Mouse (Mus musculus): Measurements from ENCODE around the gene Soga1. TPM values are rescaled to one million over a fixed set of nuclear protein-coding genes. Genes with fewer than 3 reads are reported as not detected.

Soga1 gene
- polyA plus RNA-seq, 1 experiment from 2014 or later = 4.4 TPM

GRCm38 (mm10) chr2:157053124-157053523 lies 25.9 kb downstream of the Soga1 start:
- Histone ChIP-seq H3K9me3 (ENCODE audit: control insufficient read depth, low read length) (no peaks in the 10 kb centered on the region), H3K9ac (ENCODE audit: low read depth, low read length) (no peak overlapping the region), H3K36me3 (ENCODE audit: control insufficient read depth, insufficient read depth, low read length) (peaks cover 14% of the 10 kb centered on the region), H3K27me3 (replicated peaks; ENCODE audit: control insufficient read depth, insufficient read depth, low read length) (no peaks in the 10 kb centered on the region), H3K4me1 (ENCODE audit: control insufficient read depth, insufficient read depth, low read depth, low read length) (peaks cover 57% of the 10 kb centered on the region), H3K4me2 (ENCODE audit: low read length) (no peak overlapping the region), H3K4me3 (ENCODE audit: low read length) (no peak overlapping the region), H3K27ac (ENCODE audit: low read depth, low read length) (no peak overlapping the region)
- WGBS = 95% methylated on average over 5 of the region's 5 CpGs
- no peak for ATAC-seq

DNA sequence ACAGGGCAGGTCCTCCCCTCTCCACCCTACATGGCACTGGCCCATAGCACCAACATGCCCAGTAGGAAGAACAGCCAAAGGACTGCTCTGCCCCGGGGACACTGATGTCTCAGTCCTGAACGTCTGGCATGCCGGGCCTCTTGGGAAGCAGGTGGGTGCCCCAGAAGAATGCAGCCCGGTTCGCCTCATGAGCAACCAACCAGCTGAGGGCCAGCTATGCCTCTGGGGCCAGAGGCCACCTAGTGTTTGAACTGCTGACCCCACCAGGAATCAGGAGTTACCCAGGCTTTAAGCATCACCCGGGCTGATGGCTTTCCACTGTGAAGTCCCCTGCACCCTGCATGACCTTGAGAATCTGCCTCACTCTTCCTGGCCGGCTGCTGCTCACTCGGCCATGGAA lies 26.6 kb downstream of the Soga1 start:
- Histone ChIP-seq H3K27me3 (replicated peaks; ENCODE audit: control insufficient read depth, insufficient read depth, low read length) (no peaks in the 10 kb centered on the region), H3K4me2 (ENCODE audit: low read length) (no peak overlapping the region), H3K9ac (ENCODE audit: low read depth, low read length) (no peak overlapping the region), H3K9me3 (ENCODE audit: control insufficient read depth, low read length) (no peaks in the 10 kb centered on the region), H3K27ac (ENCODE audit: low read depth, low read length) (0 out of 2 replicates have a peak overlapping the region, but pooled peaks have one; percentile 0), H3K4me3 (ENCODE audit: low read length) (no peak overlapping the region), H3K36me3 (ENCODE audit: control insufficient read depth, insufficient read depth, low read length) (peaks cover 14% of the 10 kb centered on the region), H3K4me1 (ENCODE audit: control insufficient read depth, insufficient read depth, low read depth, low read length) (peaks cover 54% of the 10 kb centered on the region)
- WGBS = 65% methylated on average over 8 of the region's 8 CpGs
- no peak for ATAC-seq

DNA sequence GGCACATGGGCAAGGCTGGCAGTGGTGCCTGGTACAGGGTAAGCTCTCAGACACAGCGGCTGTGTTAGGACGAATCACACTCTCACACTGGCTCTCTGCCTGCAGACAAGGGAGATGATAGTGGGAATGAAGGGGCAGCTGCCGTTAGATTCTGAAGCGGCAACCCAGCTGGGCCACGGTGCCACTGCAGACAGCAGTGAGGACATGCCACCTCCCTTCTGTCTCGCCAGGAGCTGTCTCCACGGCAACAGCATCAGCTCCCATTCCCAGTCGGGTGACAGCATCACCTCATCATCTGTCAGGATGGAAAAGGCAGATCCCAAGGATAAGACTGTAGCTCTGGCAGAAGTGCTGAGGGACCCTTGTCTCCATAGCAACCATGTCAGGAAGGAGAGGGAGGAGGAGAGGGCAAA lies 29.2 kb downstream of the Soga1 start:
- H3K9ac ChIP-seq (ENCODE audit: low read depth, low read length) = peak overlapping the region; percentile 19
- ATAC-seq = peak; percentile 89
- H3K27me3 ChIP-seq (replicated peaks; ENCODE audit: control insufficient read depth, insufficient read depth, low read length) = no peaks in the 10 kb centered on the region
- peak overlapping the region; percentile 1; the same call in 1 of the 2 replicates for H3K4me3 ChIP-seq (ENCODE audit: low read length)
- H3K9me3 ChIP-seq (ENCODE audit: control insufficient read depth, low read length) = no peaks in the 10 kb centered on the region
- peaks cover 48% of the 10 kb centered on the region for H3K4me1 ChIP-seq (ENCODE audit: control insufficient read depth, insufficient read depth, low read depth, low read length)
- peak overlapping the region; percentile 40 for H3K4me2 ChIP-seq (ENCODE audit: low read length)
- peaks cover 27% of the 10 kb centered on the region for H3K36me3 ChIP-seq (ENCODE audit: control insufficient read depth, insufficient read depth, low read length)
- peak overlapping the region; percentile 90 for H3K27ac ChIP-seq (ENCODE audit: low read depth, low read length)
- WGBS = 13% methylated on average over 8 of the region's 8 CpGs

DNA sequence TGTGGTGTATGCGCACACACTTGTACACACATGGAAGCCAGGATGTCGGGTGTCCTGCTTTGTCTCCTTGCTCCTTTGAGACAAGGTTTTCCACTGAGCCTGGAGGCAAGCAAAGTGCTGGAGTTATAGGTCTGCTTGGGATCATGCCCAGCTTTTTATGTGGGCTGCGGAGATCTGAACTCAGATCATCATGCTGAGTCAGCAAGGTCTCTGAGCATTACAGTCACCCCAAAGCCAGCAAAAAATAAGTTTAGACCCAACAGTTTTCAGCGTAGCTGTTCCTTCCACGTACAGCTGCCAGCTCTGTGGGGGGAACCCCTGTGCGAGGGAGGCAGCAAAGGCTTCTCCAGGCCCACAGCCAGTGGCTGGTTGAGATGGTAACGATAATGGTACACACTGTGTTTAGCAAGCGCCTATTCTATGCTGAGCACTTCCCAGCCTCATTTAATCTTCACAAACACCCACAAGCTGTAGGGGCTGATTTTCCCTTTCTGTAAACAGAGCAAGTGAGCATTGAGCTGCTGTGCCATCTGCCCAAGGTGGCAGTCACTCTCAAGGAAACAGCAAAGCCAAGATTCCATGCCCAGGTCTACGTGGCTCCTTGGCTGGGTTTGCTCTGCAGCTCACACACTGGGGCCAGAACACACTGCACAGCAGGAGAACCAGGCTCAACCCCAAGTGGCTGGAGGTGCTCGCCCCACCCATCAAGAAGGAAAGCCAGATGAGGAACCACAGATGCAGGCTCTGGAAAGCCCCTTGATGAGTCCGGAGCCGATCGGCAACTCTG lies 30.5 kb downstream of the Soga1 start:
- Histone ChIP-seq H3K4me2 (ENCODE audit: low read length) (0 out of 2 replicates have a peak overlapping the region, but pooled peaks have one; percentile 4), H3K27ac (ENCODE audit: low read depth, low read length) (peak overlapping the region; percentile 90), H3K36me3 (ENCODE audit: control insufficient read depth, insufficient read depth, low read length) (peaks cover 29% of the 10 kb centered on the region), H3K4me3 (ENCODE audit: low read length) (no peak overlapping the region), H3K27me3 (replicated peaks; ENCODE audit: control insufficient read depth, insufficient read depth, low read length) (no peaks in the 10 kb centered on the region), H3K4me1 (ENCODE audit: control insufficient read depth, insufficient read depth, low read depth, low read length) (peaks cover 42% of the 10 kb centered on the region), H3K9me3 (ENCODE audit: control insufficient read depth, low read length) (no peaks in the 10 kb centered on the region), H3K9ac (ENCODE audit: low read depth, low read length) (peak overlapping the region; percentile 19; the same call in 1 of the 2 replicates)
- ATAC-seq = peak; percentile 41
- 63% methylated on average over 13 of the region's 13 CpGs for WGBS

DNA sequence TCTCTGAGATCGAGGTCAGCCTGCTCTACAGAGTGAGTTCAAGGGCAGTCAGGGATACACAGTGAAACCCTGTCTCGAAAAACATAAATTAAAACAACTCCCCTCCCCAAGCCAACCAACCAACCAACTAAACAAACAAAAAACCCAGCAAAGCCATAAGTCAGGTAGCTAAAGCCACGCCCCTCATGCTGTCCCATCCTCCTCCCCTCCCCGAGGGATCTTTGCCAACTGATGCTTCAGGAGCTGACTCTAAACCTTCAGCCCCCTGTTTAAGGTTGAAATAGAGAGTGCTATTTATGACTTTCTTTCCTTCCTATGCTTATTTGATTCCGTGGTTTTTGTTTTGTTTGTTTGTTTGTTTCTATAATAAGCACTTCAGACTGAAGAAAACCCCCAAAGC lies 32.1 kb downstream of the Soga1 start:
- Histone ChIP-seq H3K27ac (ENCODE audit: low read depth, low read length) (no peak overlapping the region), H3K4me1 (ENCODE audit: control insufficient read depth, insufficient read depth, low read depth, low read length) (peaks cover 35% of the 10 kb centered on the region)
- no peak for ATAC-seq

GRCm38 (mm10) chr2:157045932-157046331 lies 33.1 kb downstream of the Soga1 start:
- Histone ChIP-seq H3K9me3 (ENCODE audit: control insufficient read depth, low read length) (no peaks in the 10 kb centered on the region), H3K36me3 (ENCODE audit: control insufficient read depth, insufficient read depth, low read length) (peaks cover 25% of the 10 kb centered on the region), H3K4me2 (ENCODE audit: low read length) (no peak overlapping the region), H3K27ac (ENCODE audit: low read depth, low read length) (no peak overlapping the region), H3K27me3 (replicated peaks; ENCODE audit: control insufficient read depth, insufficient read depth, low read length) (no peaks in the 10 kb centered on the region), H3K4me3 (ENCODE audit: low read length) (no peak overlapping the region), H3K4me1 (ENCODE audit: control insufficient read depth, insufficient read depth, low read depth, low read length) (peaks cover 32% of the 10 kb centered on the region), H3K9ac (ENCODE audit: low read depth, low read length) (no peak overlapping the region)
- 97% methylated on average over 2 of the region's 2 CpGs for WGBS
- ATAC-seq = no peak

More for the DNA sequence above, 32.1 kb downstream of the Soga1 start:
- Histone ChIP-seq H3K4me3 (ENCODE audit: low read length) (no peak overlapping the region), H3K36me3 (ENCODE audit: control insufficient read depth, insufficient read depth, low read length) (peaks cover 22% of the 10 kb centered on the region), H3K9me3 (ENCODE audit: control insufficient read depth, low read length) (no peaks in the 10 kb centered on the region), H3K4me2 (ENCODE audit: low read length) (no peak overlapping the region), H3K27me3 (replicated peaks; ENCODE audit: control insufficient read depth, insufficient read depth, low read length) (no peaks in the 10 kb centered on the region), H3K9ac (ENCODE audit: low read depth, low read length) (no peak overlapping the region)
- WGBS = 93% methylated on average over 5 of the region's 5 CpGs

- no peak for ATAC-seq
- Histone ChIP-seq H3K27me3 (replicated peaks; ENCODE audit: control insufficient read depth, insufficient read depth, low read length) (no peaks in the 10 kb centered on the region), H3K9ac (ENCODE audit: low read depth, low read length) (no peak overlapping the region), H3K4me3 (ENCODE audit: low read length) (no peak overlapping the region), H3K4me2 (ENCODE audit: low read length) (no peak overlapping the region), H3K36me3 (ENCODE audit: control insufficient read depth, insufficient read depth, low read length) (peaks cover 43% of the 10 kb centered on the region), H3K4me1 (ENCODE audit: control insufficient read depth, insufficient read depth, low read depth, low read length) (peaks cover 16% of the 10 kb centered on the region), H3K27ac (ENCODE audit: low read depth, low read length) (no peak overlapping the region), H3K9me3 (ENCODE audit: control insufficient read depth, low read length) (no peaks in the 10 kb centered on the region)
These were observed 35.1 kb downstream of the Soga1 start for GRCm38 (mm10) chr2:157043987-157044386.

DNA sequence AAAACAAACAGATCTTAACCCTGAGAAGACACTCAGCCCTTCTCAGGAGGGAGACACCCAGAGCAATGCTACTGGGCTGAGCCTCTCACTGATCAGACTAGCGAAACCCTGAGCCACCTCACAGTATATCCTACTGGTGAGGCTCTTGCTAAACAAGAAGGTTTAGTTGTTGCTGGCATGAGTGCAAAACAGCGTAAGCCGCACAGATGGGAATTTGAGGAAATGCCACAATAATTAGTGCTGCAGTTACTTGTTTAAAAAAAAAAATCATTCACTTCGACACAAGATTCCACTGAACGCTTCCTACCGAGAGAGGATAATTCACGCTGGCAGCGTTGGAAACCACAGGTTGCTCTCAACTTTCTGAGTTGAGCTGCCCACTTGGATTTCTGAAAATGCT lies 35.5 kb downstream of the Soga1 start:
- no peak for ATAC-seq
- H3K9ac ChIP-seq (ENCODE audit: low read depth, low read length) = no peak overlapping the region
- no peaks in the 10 kb centered on the region for H3K9me3 ChIP-seq (ENCODE audit: control insufficient read depth, low read length)
- no peak overlapping the region for H3K4me3 ChIP-seq (ENCODE audit: low read length)
- 65% methylated on average over 8 of the region's 8 CpGs for WGBS
- no peak overlapping the region for H3K4me2 ChIP-seq (ENCODE audit: low read length)
- H3K4me1 ChIP-seq (ENCODE audit: control insufficient read depth, insufficient read depth, low read depth, low read length) = peaks cover 11% of the 10 kb centered on the region
- no peak overlapping the region for H3K27ac ChIP-seq (ENCODE audit: low read depth, low read length)
- H3K27me3 ChIP-seq (replicated peaks; ENCODE audit: control insufficient read depth, insufficient read depth, low read length) = no peaks in the 10 kb centered on the region
- H3K36me3 ChIP-seq (ENCODE audit: control insufficient read depth, insufficient read depth, low read length) = peaks cover 43% of the 10 kb centered on the region

- WGBS = 91% methylated on average over 7 of the region's 7 CpGs
- no peak for ATAC-seq
- Histone ChIP-seq H3K4me3 (ENCODE audit: low read length) (no peak overlapping the region), H3K4me2 (ENCODE audit: low read length) (no peak overlapping the region), H3K36me3 (ENCODE audit: control insufficient read depth, insufficient read depth, low read length) (peaks cover 48% of the 10 kb centered on the region), H3K27me3 (replicated peaks; ENCODE audit: control insufficient read depth, insufficient read depth, low read length) (no peaks in the 10 kb centered on the region), H3K27ac (ENCODE audit: low read depth, low read length) (no peak overlapping the region), H3K9ac (ENCODE audit: low read depth, low read length) (no peak overlapping the region), H3K4me1 (ENCODE audit: control insufficient read depth, insufficient read depth, low read depth, low read length) (peaks cover 3% of the 10 kb centered on the region), H3K9me3 (ENCODE audit: control insufficient read depth, low read length) (no peaks in the 10 kb centered on the region)
These were observed 37.6 kb downstream of the Soga1 start for GRCm38 (mm10) chr2:157041421-157041820.

Measured in hindbrain, embryonic 16.5 days (tissue).